Mouse (Mus musculus): Measurements from ENCODE around the gene Cirbp. TPM values are rescaled to one million over a fixed set of nuclear protein-coding genes. Genes with fewer than 3 reads are reported as not detected.
A peak's percentile ranks its signal among the peaks of the same experiment; 100 is the strongest.

The Cirbp gene
- polyA plus RNA-seq, 1 experiment from 2014 or later: 62.6 TPM

- Histone ChIP-seq H3K27ac (ENCODE audit: low read length) (peak within 1 kb of the TSS; percentile 100), H3K4me3 (ENCODE audit: low read length) (peak within 1 kb of the TSS; percentile 96), H3K27me3 (replicated peaks; ENCODE audit: control insufficient read depth, insufficient read depth, low read length) (no peaks in the 10 kb centered on the region), H3K9me3 (ENCODE audit: control insufficient read depth, low read length) (no peaks in the 10 kb centered on the region), H3K9ac (ENCODE audit: low read depth, low read length) (peak within 1 kb of the TSS; percentile 87), H3K4me2 (ENCODE audit: low read depth, low read length) (peak within 1 kb of the TSS; percentile 56), H3K36me3 (ENCODE audit: control insufficient read depth, insufficient read depth, low read length) (peaks cover 19% of the 10 kb centered on the region), H3K4me1 (ENCODE audit: control insufficient read depth, insufficient read depth, low read length) (peaks cover 60% of the 10 kb centered on the region)
- WGBS: under 1% methylated on average over 36 of the region's 42 CpGs
- ATAC-seq: peak; percentile 54
Measured at GRCm38 (mm10) chr10:80147719-80148601, 17.8 kb upstream of the Cirbp start, which contains the start of gene Midn. Gene Midn, plus strand, starts transcription at chr10:80148272.

- Histone ChIP-seq H3K36me3 (ENCODE audit: control insufficient read depth, insufficient read depth, low read length) (peaks cover 23% of the 10 kb centered on the region), H3K9me3 (ENCODE audit: control insufficient read depth, low read length) (no peaks in the 10 kb centered on the region), H3K4me1 (ENCODE audit: control insufficient read depth, insufficient read depth, low read length) (peaks cover 62% of the 10 kb centered on the region), H3K27me3 (replicated peaks; ENCODE audit: control insufficient read depth, insufficient read depth, low read length) (no peaks in the 10 kb centered on the region), H3K9ac (ENCODE audit: low read depth, low read length) (peak overlapping the region; percentile 87), H3K27ac (ENCODE audit: low read length) (peak overlapping the region; percentile 100), H3K4me2 (ENCODE audit: low read depth, low read length) (peak overlapping the region; percentile 56), H3K4me3 (ENCODE audit: low read length) (peak overlapping the region; percentile 96)
- WGBS: under 1% methylated on average over 56 of the region's 57 CpGs
- ATAC-seq: peak; percentile 54
Measured at GRCm38 (mm10) chr10:80148610-80149290, 17.0 kb upstream of the Cirbp start.

GRCm38 (mm10) chr10:80149291-80150225 lies 16.2 kb upstream of the Cirbp start:
- ATAC-seq: peak; percentile 72
- Histone ChIP-seq H3K4me2 (ENCODE audit: low read depth, low read length) (peak overlapping the region; percentile 83), H3K27ac (ENCODE audit: low read length) (peak overlapping the region; percentile 100), H3K36me3 (ENCODE audit: control insufficient read depth, insufficient read depth, low read length) (peaks cover 26% of the 10 kb centered on the region), H3K27me3 (replicated peaks; ENCODE audit: control insufficient read depth, insufficient read depth, low read length) (no peaks in the 10 kb centered on the region), H3K4me1 (ENCODE audit: control insufficient read depth, insufficient read depth, low read length) (peaks cover 64% of the 10 kb centered on the region), H3K9ac (ENCODE audit: low read depth, low read length) (peak overlapping the region; percentile 98), H3K4me3 (ENCODE audit: low read length) (peak overlapping the region; percentile 96), H3K9me3 (ENCODE audit: control insufficient read depth, low read length) (no peaks in the 10 kb centered on the region)
- WGBS: under 1% methylated on average over 88 of the region's 88 CpGs

GRCm38 (mm10) chr10:80150226-80151210 lies 15.3 kb upstream of the Cirbp start:
- Histone ChIP-seq H3K4me1 (ENCODE audit: control insufficient read depth, insufficient read depth, low read length) (peaks cover 66% of the 10 kb centered on the region), H3K36me3 (ENCODE audit: control insufficient read depth, insufficient read depth, low read length) (peaks cover 30% of the 10 kb centered on the region)

GRCm38 (mm10) chr10:80151211-80152034 lies 14.4 kb upstream of the Cirbp start:
- H3K27me3 ChIP-seq (replicated peaks; ENCODE audit: control insufficient read depth, insufficient read depth, low read length): no peaks in the 10 kb centered on the region
- peaks cover 27% of the 10 kb centered on the region for H3K36me3 ChIP-seq (ENCODE audit: control insufficient read depth, insufficient read depth, low read length)
- H3K27ac ChIP-seq (ENCODE audit: low read length): peak overlapping the region; percentile 99
- H3K9me3 ChIP-seq (ENCODE audit: control insufficient read depth, low read length): no peaks in the 10 kb centered on the region
- under 1% methylated on average over 26 of the region's 26 CpGs for WGBS
- H3K4me2 ChIP-seq (ENCODE audit: low read depth, low read length): peak overlapping the region; percentile 83
- H3K4me3 ChIP-seq (ENCODE audit: low read length): peak overlapping the region; percentile 96
- ATAC-seq: no peak
- peak overlapping the region; percentile 98 for H3K9ac ChIP-seq (ENCODE audit: low read depth, low read length)
- peaks cover 63% of the 10 kb centered on the region for H3K4me1 ChIP-seq (ENCODE audit: control insufficient read depth, insufficient read depth, low read length)

More at GRCm38 (mm10) chr10:80150226-80151210, 15.3 kb upstream of the Cirbp start:
- under 1% methylated on average over 52 of the region's 71 CpGs for WGBS
- peak overlapping the region; percentile 98 for H3K9ac ChIP-seq (ENCODE audit: low read depth, low read length)
- peak overlapping the region; percentile 99 for H3K27ac ChIP-seq (ENCODE audit: low read length)
- no peak for ATAC-seq
- H3K4me2 ChIP-seq (ENCODE audit: low read depth, low read length): peak overlapping the region; percentile 83
- peak overlapping the region; percentile 96 for H3K4me3 ChIP-seq (ENCODE audit: low read length)
- no peaks in the 10 kb centered on the region for H3K27me3 ChIP-seq (replicated peaks; ENCODE audit: control insufficient read depth, insufficient read depth, low read length)
- no peaks in the 10 kb centered on the region for H3K9me3 ChIP-seq (ENCODE audit: control insufficient read depth, low read length)

- H3K4me1 ChIP-seq (ENCODE audit: control insufficient read depth, insufficient read depth, low read length): peaks cover 63% of the 10 kb centered on the region
- peaks cover 30% of the 10 kb centered on the region for H3K36me3 ChIP-seq (ENCODE audit: control insufficient read depth, insufficient read depth, low read length)
- peak overlapping the region; percentile 96 for H3K4me3 ChIP-seq (ENCODE audit: low read length)
Measured at GRCm38 (mm10) chr10:80152071-80152872, 13.5 kb upstream of the Cirbp start.

GRCm38 (mm10) chr10:80152873-80153260 lies 12.9 kb upstream of the Cirbp start:
- Histone ChIP-seq H3K4me1 (ENCODE audit: control insufficient read depth, insufficient read depth, low read length) (peaks cover 61% of the 10 kb centered on the region), H3K9me3 (ENCODE audit: control insufficient read depth, low read length) (no peaks in the 10 kb centered on the region), H3K27ac (ENCODE audit: low read length) (peak overlapping the region; percentile 99), H3K36me3 (ENCODE audit: control insufficient read depth, insufficient read depth, low read length) (peaks cover 32% of the 10 kb centered on the region), H3K4me2 (ENCODE audit: low read depth, low read length) (peak overlapping the region; percentile 83), H3K9ac (ENCODE audit: low read depth, low read length) (peak overlapping the region; percentile 98), H3K27me3 (replicated peaks; ENCODE audit: control insufficient read depth, insufficient read depth, low read length) (no peaks in the 10 kb centered on the region), H3K4me3 (ENCODE audit: low read length) (peak overlapping the region; percentile 96)
- ATAC-seq: no peak
- 8% methylated on average over 3 of the region's 3 CpGs for WGBS

More at GRCm38 (mm10) chr10:80152071-80152872, 13.5 kb upstream of the Cirbp start:
- Histone ChIP-seq H3K9me3 (ENCODE audit: control insufficient read depth, low read length) (no peaks in the 10 kb centered on the region), H3K4me2 (ENCODE audit: low read depth, low read length) (peak overlapping the region; percentile 83), H3K27ac (ENCODE audit: low read length) (peak overlapping the region; percentile 99), H3K27me3 (replicated peaks; ENCODE audit: control insufficient read depth, insufficient read depth, low read length) (no peaks in the 10 kb centered on the region), H3K9ac (ENCODE audit: low read depth, low read length) (peak overlapping the region; percentile 98)
- no peak for ATAC-seq
- 3% methylated on average over 15 of the region's 15 CpGs for WGBS

Measured in intestine, embryonic 16.5 days (tissue).